Mouse (Mus musculus) intestine, postnatal 0 days (tissue): ENCODE results near the gene Ifit2. TPM values are rescaled to one million over a fixed set of nuclear protein-coding genes. Genes with fewer than 3 reads are reported as not detected.

Experiments
- ATAC-seq: fragments of 200-750 bp; cut with Nextera tagmentation; 2 replicates; pipeline ENCODE4 v1.8.0; 2017; ENCODE audit warnings: mild to moderate bottlenecking, moderate TSS enrichment, moderate library complexity
- H3K27ac ChIP-seq: fragments of 300-500 bp; sonication (generic); 2 replicates; pipeline ENCODE4 v1.5.1; 2014; ENCODE audit warnings: mild to moderate bottlenecking, low read depth, low read length, moderate library complexity
- H3K27me3 ChIP-seq: fragments of 300-500 bp; sonication (generic); replicated peaks from 2 replicates; pipeline ENCODE4 v1.6.1; 2014; ENCODE audit warnings: low read length, mixed read lengths; ENCODE audit not compliant: control insufficient read depth, insufficient read depth
- H3K36me3 ChIP-seq: fragments of 300-500 bp; sonication (generic); 2 replicates; pipeline ENCODE4 v1.6.1; 2014; ENCODE audit warnings: mild to moderate bottlenecking, moderate library complexity; ENCODE audit not compliant: control insufficient read depth, insufficient read depth
- H3K4me1 ChIP-seq: fragments of 300-500 bp; sonication (generic); replicated peaks from 2 replicates; pipeline ENCODE4 v1.6.1; 2014; ENCODE audit warnings: antibody characterized with exemption, low read length, mixed read lengths; ENCODE audit not compliant: control insufficient read depth, insufficient read depth
- H3K4me2 ChIP-seq: fragments of 300-500 bp; sonication (generic); replicated peaks from 2 replicates; pipeline ENCODE4 v1.6.1; 2014; ENCODE audit warnings: low read depth, mild to moderate bottlenecking, moderate library complexity
- H3K4me3 ChIP-seq: fragments of 300-500 bp; sonication (generic); 2 replicates; pipeline ENCODE4 v1.5.1; 2014; ENCODE audit warnings: low read depth, low read length
- H3K9ac ChIP-seq: fragments of 300-500 bp; sonication (generic); 2 replicates; pipeline ENCODE4 v1.6.1; 2014; ENCODE audit warnings: mild to moderate bottlenecking, low read depth, low read length
- H3K9me3 ChIP-seq: fragments of 300-500 bp; sonication (generic); 2 replicates; pipeline ENCODE4 v1.6.1; 2016; ENCODE audit warnings: mixed run types; ENCODE audit not compliant: control insufficient read depth
- CTCF ChIP-seq: sonication (generic); IDR thresholded peaks from 2 replicates; pipeline ENCODE4 v1.5.1; 2016; ENCODE audit warnings: low read depth, mild to moderate bottlenecking, control low read depth, antibody characterized with exemption, moderate library complexity
- WGBS: fragments of 180-500 bp; shearing (Covaris S2); extraction: QIAGEN DNeasy Blood & Tissue Kit; methylation state at CpG from one replicate; pipeline ENCODE4 v1.1.7; 2014; 5-methylcytosine and 5-hydroxymethylcytosine counted together
- polyA plus RNA-seq: library from polyadenylated mRNA; unstranded; fragments of >200 nt; fragmentation: Nextera tagmentation; extraction: Ambion mirVana; gene quantifications from 2 replicates; pipeline ENCODE4 v1.2.1, GENCODE M21; 2015

Ifit2 gene
- polyA plus RNA-seq, 1 experiment from 2014 or later = 15.1 TPM

DNA sequence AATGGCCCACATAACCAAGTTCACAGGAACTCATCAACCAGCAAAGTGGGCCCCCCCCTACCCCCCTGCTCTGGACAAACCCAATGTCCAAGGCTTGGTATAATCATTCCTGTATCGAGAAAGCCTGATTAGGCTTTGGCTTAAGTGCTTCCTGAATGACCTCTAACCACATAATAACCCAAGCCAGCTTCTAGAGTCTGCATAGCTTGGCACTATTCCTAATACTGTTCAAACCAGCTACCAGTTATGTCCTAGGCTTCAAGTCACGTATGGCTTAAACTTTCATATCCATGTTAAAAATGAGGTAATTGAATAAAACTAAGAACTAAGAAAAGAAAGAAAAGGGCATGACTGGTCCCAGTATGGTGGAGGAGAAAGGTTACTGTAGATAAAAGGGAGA is 34.1 kb upstream of the Ifit2 start:
- Histone ChIP-seq H3K9ac (no peak overlapping the region), H3K36me3 (0 out of 2 replicates have a peak, but pooled peaks cover 7% of the 10 kb centered on the region), H3K4me2 (no peak overlapping the region), H3K9me3 (no peaks in the 10 kb centered on the region), H3K4me3 (no peak overlapping the region), H3K27me3 (no peaks in the 10 kb centered on the region), H3K27ac (peak overlapping the region; percentile 84), H3K4me1 (no peaks in the 10 kb centered on the region; the same call in none of the 2 replicates)
- WGBS = 67% methylated on average over 2 of the region's 2 CpGs
- TF ChIP-seq CTCF = no peak
- ATAC-seq = no peak

DNA sequence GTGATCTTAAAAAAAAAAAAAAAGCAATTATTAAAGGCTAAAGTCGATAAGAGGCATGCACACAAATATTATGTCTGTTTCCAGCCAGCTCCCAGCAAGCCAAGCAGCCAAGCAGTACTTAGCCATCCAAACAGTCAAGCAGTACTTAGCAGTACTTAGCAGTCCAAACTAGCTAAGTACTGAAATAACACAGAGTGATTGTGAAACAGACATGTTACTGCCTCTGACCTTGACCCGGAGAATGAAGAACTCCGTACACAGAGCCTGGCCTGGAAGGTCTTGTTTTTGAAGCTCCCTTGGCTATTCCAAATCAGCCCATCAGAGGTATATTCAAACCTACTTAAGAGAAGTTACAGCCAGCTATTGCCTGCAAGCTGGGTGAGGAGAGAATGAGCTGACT is 33.3 kb upstream of the Ifit2 start:
- Histone ChIP-seq H3K9ac (no peak overlapping the region), H3K4me1 (no peaks in the 10 kb centered on the region; the same call in none of the 2 replicates), H3K36me3 (peaks cover 14% of the 10 kb centered on the region), H3K4me2 (no peak overlapping the region), H3K27me3 (no peaks in the 10 kb centered on the region), H3K9me3 (no peaks in the 10 kb centered on the region), H3K4me3 (no peak overlapping the region), H3K27ac (peak overlapping the region; percentile 84)
- no peak for ATAC-seq
- no peak for TF ChIP-seq CTCF
- 59% methylated on average over 3 of the region's 3 CpGs for WGBS

DNA sequence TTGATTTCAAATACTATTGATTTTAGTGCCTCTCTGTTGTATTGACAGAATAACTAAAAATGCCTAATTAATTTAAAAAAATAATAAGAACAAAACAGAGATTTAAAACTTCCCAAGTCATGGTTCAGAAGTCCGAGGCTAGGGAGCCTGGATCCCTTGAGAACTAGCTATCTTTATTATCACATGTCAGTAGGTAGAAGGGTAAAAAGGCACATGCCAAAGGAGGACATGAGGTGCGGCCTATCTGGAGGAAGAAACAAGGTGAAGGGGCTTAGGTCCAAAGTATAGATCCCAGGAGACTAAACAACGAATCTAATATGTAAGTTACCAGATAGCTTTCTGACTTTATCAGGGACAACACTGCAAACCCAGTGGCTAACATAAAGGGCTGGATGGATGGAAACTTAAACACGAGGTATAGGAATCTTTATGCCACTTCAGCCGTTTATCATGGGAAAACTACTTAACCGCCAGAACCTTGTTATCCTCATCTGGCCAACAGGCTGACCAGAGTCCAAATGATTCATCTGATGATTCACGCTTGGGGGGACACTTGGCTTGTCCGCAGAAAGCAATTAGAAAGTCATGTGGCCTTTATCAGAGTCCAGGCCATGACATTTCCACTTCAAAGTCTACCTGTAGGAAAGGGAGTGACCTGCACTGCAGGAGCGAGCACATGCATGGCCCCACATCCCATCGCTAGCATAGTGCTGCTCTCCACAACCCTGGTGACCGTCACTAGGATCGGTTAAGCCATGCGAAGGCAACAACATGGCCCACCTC is 32.5 kb upstream of the Ifit2 start:
- peak overlapping the region; percentile 87 for H3K27ac ChIP-seq
- TF ChIP-seq CTCF = no peak
- WGBS = 52% methylated on average over 13 of the region's 13 CpGs
- H3K9ac ChIP-seq = no peak overlapping the region
- peaks cover 16% of the 10 kb centered on the region for H3K36me3 ChIP-seq
- ATAC-seq = peak; percentile 85
- H3K4me2 ChIP-seq = no peak overlapping the region
- H3K9me3 ChIP-seq = no peaks in the 10 kb centered on the region
- no peaks in the 10 kb centered on the region; the same call in none of the 2 replicates for H3K4me1 ChIP-seq
- no peaks in the 10 kb centered on the region for H3K27me3 ChIP-seq
- H3K4me3 ChIP-seq = no peak overlapping the region

DNA sequence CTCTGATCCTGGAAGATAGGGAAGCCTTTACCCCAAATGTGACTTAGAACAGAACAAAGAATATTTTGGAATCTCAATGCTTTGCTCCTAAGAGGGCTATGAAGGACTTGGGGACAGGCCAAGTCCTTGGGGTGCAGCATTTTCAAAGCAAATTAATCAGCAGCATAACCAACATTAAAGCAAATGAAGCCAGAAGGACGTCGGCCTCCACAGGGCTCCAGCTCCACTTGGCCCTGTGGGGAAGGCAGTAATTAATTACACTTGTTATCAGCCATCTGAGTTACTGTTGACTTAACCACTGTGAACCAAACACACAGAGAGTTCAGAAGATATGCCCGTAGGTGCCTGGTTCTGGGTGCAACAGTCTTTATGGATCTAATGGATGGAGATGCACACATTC is 31.7 kb upstream of the Ifit2 start:
- no peak overlapping the region for H3K4me3 ChIP-seq
- H3K4me1 ChIP-seq = no peaks in the 10 kb centered on the region; the same call in none of the 2 replicates
- TF ChIP-seq CTCF = no peak
- H3K27ac ChIP-seq = peak overlapping the region; percentile 87
- H3K9ac ChIP-seq = no peak overlapping the region
- ATAC-seq = no peak
- H3K27me3 ChIP-seq = no peaks in the 10 kb centered on the region
- H3K9me3 ChIP-seq = no peaks in the 10 kb centered on the region
- H3K4me2 ChIP-seq = no peak overlapping the region
- 20% methylated on average over 3 of the region's 3 CpGs for WGBS
- H3K36me3 ChIP-seq = peaks cover 20% of the 10 kb centered on the region

DNA sequence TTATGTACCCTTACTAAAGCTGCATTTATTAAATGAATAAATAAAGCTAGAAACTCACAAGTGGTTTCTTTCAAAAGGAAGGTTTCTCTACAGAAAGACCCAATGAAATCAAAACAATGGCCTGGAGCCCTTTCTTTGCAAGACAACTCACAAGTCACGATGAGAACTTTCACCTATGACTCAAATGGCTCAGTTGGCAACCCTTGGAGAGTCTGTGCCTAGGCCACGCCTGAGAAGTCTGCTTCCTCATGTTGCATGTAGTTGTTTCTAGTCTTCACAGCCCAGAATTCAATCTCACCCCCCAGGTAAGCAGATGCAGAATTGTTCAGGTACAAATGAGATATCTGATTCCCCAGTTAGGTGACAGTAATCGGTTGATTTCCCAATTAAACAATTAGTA is 30.8 kb upstream of the Ifit2 start:
- Histone ChIP-seq H3K4me3 (no peak overlapping the region), H3K27ac (peak overlapping the region; percentile 87), H3K9me3 (no peaks in the 10 kb centered on the region), H3K36me3 (peaks cover 20% of the 10 kb centered on the region), H3K4me2 (no peak overlapping the region), H3K4me1 (no peaks in the 10 kb centered on the region; the same call in none of the 2 replicates), H3K27me3 (no peaks in the 10 kb centered on the region), H3K9ac (no peak overlapping the region)
- WGBS = 58% methylated on average over 3 of the region's 3 CpGs
- ATAC-seq = peak; percentile 29; the same call in 1 of the 2 replicates
- no peak for TF ChIP-seq CTCF

DNA sequence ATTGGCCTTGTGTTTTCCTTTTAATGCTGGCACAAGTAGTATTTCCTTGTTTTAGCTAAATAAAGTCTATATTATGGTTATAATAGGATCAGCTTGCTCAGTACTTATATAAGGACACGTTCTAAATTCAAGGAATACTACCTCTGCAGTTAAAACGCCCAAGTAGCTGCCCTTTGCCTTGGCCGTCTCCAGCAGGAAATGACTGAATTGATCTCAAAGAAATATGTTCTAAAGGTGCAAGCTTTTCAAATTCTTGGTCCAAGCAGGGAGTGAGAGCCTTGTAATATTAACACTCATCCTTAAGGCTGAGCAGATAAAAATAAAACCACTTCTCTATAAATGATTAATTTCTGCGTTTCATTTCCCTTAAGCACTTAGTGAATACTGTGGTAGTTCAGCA is 30.4 kb upstream of the Ifit2 start:
- peak; percentile 14; the same call in 1 of the 2 replicates for ATAC-seq
- no peak for TF ChIP-seq CTCF
- H3K9ac ChIP-seq = no peak overlapping the region
- no peak overlapping the region for H3K4me3 ChIP-seq
- 55% methylated on average over 4 of the region's 4 CpGs for WGBS
- peaks cover 20% of the 10 kb centered on the region for H3K36me3 ChIP-seq
- H3K4me1 ChIP-seq = no peaks in the 10 kb centered on the region; the same call in none of the 2 replicates
- H3K4me2 ChIP-seq = no peak overlapping the region
- H3K27ac ChIP-seq = peak overlapping the region; percentile 87; the same call in 1 of the 2 replicates
- no peaks in the 10 kb centered on the region for H3K27me3 ChIP-seq
- no peaks in the 10 kb centered on the region for H3K9me3 ChIP-seq
